Comparison of ENCODE assay signal across 32 mouse cellular contexts in genomic region chr16:72223860-72224259, GRCm38 (mm10).
DNase-seq lines count a peak whose midpoint lies in the region; ATAC-seq and TF ChIP-seq lines count a peak whose summit lies in the region.
"Had no signal": no experiment of that assay in that cellular context is flagged by ENCODE, and none has a peak within 500 bp of the region (broad histone marks: within the 10 kb centered on the region; RNA-seq: fewer than 3 reads in every experiment).

No protein-coding gene starts in this region.

- no peaks in the 10 kb centered on the region for H3K9me3 ChIP-seq in forebrain, embryonic 12.5 days
- H3K9me3 ChIP-seq in forebrain, embryonic 10.5 days: no peaks in the 10 kb centered on the region
- no peaks in the 10 kb centered on the region for H3K9me3 ChIP-seq in hindbrain, embryonic 13.5 days
- H3K9me3 ChIP-seq in hindbrain, postnatal 0 days (ENCODE audit: low read length): no peaks in the 10 kb centered on the region
- H3K9me3 ChIP-seq in neural tube, embryonic 12.5 days: no peaks in the 10 kb centered on the region
- H3K9me3 ChIP-seq: embryonic facial prominence, embryonic 12.5 days; heart, embryonic 10.5 days; heart, embryonic 15.5 days; intestine, embryonic 15.5 days had no signal

- no peaks in the 10 kb centered on the region for H3K36me3 ChIP-seq in forebrain, embryonic 12.5 days (replicated peaks)
- H3K36me3 ChIP-seq in forebrain, embryonic 10.5 days (replicated peaks): no peaks in the 10 kb centered on the region
- no peaks in the 10 kb centered on the region for H3K36me3 ChIP-seq in hindbrain, embryonic 13.5 days
- H3K36me3 ChIP-seq in hindbrain, postnatal 0 days (ENCODE audit: insufficient read depth, low read length): no peaks in the 10 kb centered on the region
- H3K36me3 ChIP-seq in neural tube, embryonic 12.5 days: no peaks in the 10 kb centered on the region
- H3K36me3 ChIP-seq: embryonic facial prominence, embryonic 12.5 days; heart, embryonic 10.5 days; heart, embryonic 15.5 days; intestine, embryonic 15.5 days had no signal

- no peak overlapping the region for H3K4me2 ChIP-seq in forebrain, embryonic 12.5 days
- H3K4me2 ChIP-seq in hindbrain, embryonic 13.5 days: no peak overlapping the region
- H3K4me2 ChIP-seq in hindbrain, postnatal 0 days (ENCODE audit: low read depth, low read length): no peak overlapping the region
- no peak overlapping the region for H3K4me2 ChIP-seq in neural tube, embryonic 12.5 days (replicated peaks)
- H3K4me2 ChIP-seq: embryonic facial prominence, embryonic 12.5 days; heart, embryonic 15.5 days; intestine, embryonic 15.5 days had no signal

- H3K4me3 ChIP-seq in forebrain, embryonic 12.5 days (replicated peaks): no peak overlapping the region
- no peak overlapping the region for H3K4me3 ChIP-seq in forebrain, embryonic 10.5 days
- no peak overlapping the region for H3K4me3 ChIP-seq in hindbrain, embryonic 13.5 days
- no peak overlapping the region for H3K4me3 ChIP-seq in hindbrain, postnatal 0 days (ENCODE audit: low read length)
- no peak overlapping the region for H3K4me3 ChIP-seq in neural tube, embryonic 12.5 days
- H3K4me3 ChIP-seq: embryonic facial prominence, embryonic 12.5 days; erythroblast, embryonic 14.5 days; heart, embryonic 10.5 days; heart, embryonic 15.5 days; intestine, embryonic 15.5 days; myocyte had no signal

- WGBS in forebrain, embryonic 12.5 days: 37% methylated on average over 3 of the region's 3 CpGs
- WGBS in forebrain, embryonic 10.5 days: 71% methylated on average over 3 of the region's 3 CpGs
- 29% methylated on average over 3 of the region's 3 CpGs for WGBS in hindbrain, embryonic 13.5 days
- WGBS in hindbrain, postnatal 0 days: 24% methylated on average over 3 of the region's 3 CpGs
- WGBS in neural tube, embryonic 12.5 days: 36% methylated on average over 3 of the region's 3 CpGs

- 0 out of 2 replicates have a peak, but pooled peaks have one; percentile 22 for ATAC-seq in forebrain, embryonic 12.5 days (ENCODE audit: low FRiP score)
- 0 out of 2 replicates have a peak, but pooled peaks have one; percentile 31 for ATAC-seq in hindbrain, embryonic 13.5 days (ENCODE audit: low FRiP score)
- ATAC-seq in hindbrain, postnatal 0 days: no peak
- ATAC-seq in neural tube, embryonic 12.5 days (ENCODE audit: low FRiP score, low read depth): peak; percentile 46; the same call in 1 of the 2 replicates
- ATAC-seq: CD4-positive, CD25-positive, alpha-beta regulatory T cell, adult 4 months; hindbrain, embryonic 16.5 days; intestine, embryonic 15.5 days had no signal

- peaks cover 8% of the 10 kb centered on the region for H3K4me1 ChIP-seq in forebrain, embryonic 12.5 days
- peaks cover 19% of the 10 kb centered on the region for H3K4me1 ChIP-seq in forebrain, embryonic 10.5 days
- peaks cover 11% of the 10 kb centered on the region for H3K4me1 ChIP-seq in hindbrain, embryonic 13.5 days (replicated peaks)
- no peaks in the 10 kb centered on the region for H3K4me1 ChIP-seq in hindbrain, postnatal 0 days (ENCODE audit: insufficient read depth, low read length)
- peaks cover 4% of the 10 kb centered on the region; the same call in 1 of the 2 replicates for H3K4me1 ChIP-seq in neural tube, embryonic 12.5 days
- H3K4me1 ChIP-seq: embryonic facial prominence, embryonic 12.5 days; heart, embryonic 10.5 days; heart, embryonic 15.5 days; intestine, embryonic 15.5 days had no signal

- no peaks in the 10 kb centered on the region for H3K27me3 ChIP-seq in forebrain, embryonic 12.5 days
- no peaks in the 10 kb centered on the region for H3K27me3 ChIP-seq in forebrain, embryonic 10.5 days (ENCODE audit: poor library complexity, severe bottlenecking)
- no peaks in the 10 kb centered on the region for H3K27me3 ChIP-seq in hindbrain, embryonic 13.5 days
- no peaks in the 10 kb centered on the region for H3K27me3 ChIP-seq in hindbrain, postnatal 0 days (ENCODE audit: insufficient read depth, low read length)
- no peaks in the 10 kb centered on the region for H3K27me3 ChIP-seq in neural tube, embryonic 12.5 days (replicated peaks)
- H3K27me3 ChIP-seq: embryonic facial prominence, embryonic 12.5 days; heart, embryonic 15.5 days; intestine, embryonic 15.5 days had no signal

- TF ChIP-seq CTCF in hindbrain, postnatal 0 days (IDR thresholded peaks at IDR 0.05; ENCODE audit: low read depth): no peak

- no peak overlapping the region for H3K27ac ChIP-seq in forebrain, embryonic 12.5 days
- H3K27ac ChIP-seq in forebrain, embryonic 10.5 days: no peak overlapping the region
- H3K27ac ChIP-seq in hindbrain, embryonic 13.5 days: no peak overlapping the region
- H3K27ac ChIP-seq in hindbrain, postnatal 0 days: no peak overlapping the region
- H3K27ac ChIP-seq in neural tube, embryonic 12.5 days: no peak overlapping the region
- H3K27ac ChIP-seq: embryonic facial prominence, embryonic 12.5 days; heart, embryonic 10.5 days; heart, embryonic 15.5 days; intestine, embryonic 15.5 days; liver, embryonic 14.5 days; macrophage; stomach, postnatal 0 days had no signal

- no peak for DNase-seq in forebrain, embryonic 10.5 days (ENCODE audit: extremely low spot score, low spot score)
- DNase-seq in hindbrain, postnatal 0 days (ENCODE audit: low spot score): no peak
- no peak for DNase-seq in neural tube, embryonic 10.5 days (ENCODE audit: extremely low spot score, low spot score)
- peak; percentile 72 for DNase-seq in retina, postnatal 1 day
- DNase-seq: adrenal gland, postnatal 36 days; cerebellum, adult 2 months; cerebellum, postnatal 14 days; gastrocnemius, postnatal 25 days; heart, adult 11 months; kidney, adult 2 months; layer of hippocampus, postnatal 36 days; left cerebral cortex, postnatal 4 days; liver; lung, adult 2 months; lung, postnatal 10 days; right cerebral cortex, postnatal 4 days; thymus, adult 18-20 months; thymus, postnatal 25 days had no signal

- no peak overlapping the region for H3K9ac ChIP-seq in forebrain, embryonic 12.5 days
- no peak overlapping the region for H3K9ac ChIP-seq in hindbrain, embryonic 13.5 days
- no peak overlapping the region for H3K9ac ChIP-seq in hindbrain, postnatal 0 days (replicated peaks; ENCODE audit: low read length)
- no peak overlapping the region for H3K9ac ChIP-seq in neural tube, embryonic 12.5 days
- H3K9ac ChIP-seq: embryonic facial prominence, embryonic 12.5 days; heart, embryonic 15.5 days; intestine, embryonic 15.5 days; liver, embryonic 14.5 days had no signal
